Mouse (Mus musculus) liver, embryonic 15.5 days (tissue): ENCODE measurements around the gene Tbc1d17. TPM values are rescaled to one million over a fixed set of nuclear protein-coding genes. Genes with fewer than 3 reads are reported as not detected.
A peak's percentile ranks its signal among the peaks of the same experiment; 100 is the strongest.

Experiments
- ATAC-seq: fragments of 200-750 bp; cut with Nextera tagmentation; 2 replicates; pipeline ENCODE4 v1.8.0; 2017; ENCODE audit warnings: moderate number of reproducible peaks, mild to moderate bottlenecking, moderate library complexity; ENCODE audit not compliant: insufficient read depth
- H3K27ac ChIP-seq: fragments of 300-500 bp; sonication (generic); replicated peaks from 2 replicates; pipeline ENCODE4 v1.5.1; 2015; ENCODE audit warnings: mild to moderate bottlenecking, inconsistent platforms
- H3K27me3 ChIP-seq: fragments of 300-500 bp; sonication (generic); 2 replicates; pipeline ENCODE4 v1.6.1; 2015; ENCODE audit warnings: mild to moderate bottlenecking, inconsistent platforms
- H3K36me3 ChIP-seq: fragments of 300-500 bp; sonication (generic); replicated peaks from 2 replicates; pipeline ENCODE4 v1.6.1; 2015; ENCODE audit warnings: moderate library complexity, mild to moderate bottlenecking, inconsistent platforms
- H3K4me1 ChIP-seq: fragments of 300-500 bp; sonication (generic); replicated peaks from 2 replicates; pipeline ENCODE4 v1.6.1; 2015; ENCODE audit warnings: inconsistent platforms
- H3K4me2 ChIP-seq: fragments of 300-500 bp; sonication (generic); 2 replicates; pipeline ENCODE4 v1.6.1; 2015; ENCODE audit warnings: moderate library complexity, mild to moderate bottlenecking, inconsistent platforms
- H3K4me3 ChIP-seq: fragments of 300-500 bp; sonication (generic); replicated peaks from 2 replicates; pipeline ENCODE4 v1.5.1; 2015; ENCODE audit warnings: mild to moderate bottlenecking, inconsistent platforms
- H3K9ac ChIP-seq: fragments of 300-500 bp; sonication (generic); 2 replicates; pipeline ENCODE4 v1.6.1; 2015; ENCODE audit warnings: moderate library complexity, mild to moderate bottlenecking, inconsistent platforms
- H3K9me3 ChIP-seq: fragments of 300-500 bp; sonication (generic); replicated peaks from 2 replicates; pipeline ENCODE4 v1.6.1; 2016; ENCODE audit warnings: inconsistent platforms
- WGBS: fragments of 180-500 bp; shearing (Covaris S2); methylation state at CpG from one replicate; pipeline ENCODE4 v1.1.7; 2015; ENCODE audit warnings: mixed read lengths; ENCODE audit not compliant: insufficient replicate concordance; 5-methylcytosine and 5-hydroxymethylcytosine counted together
- polyA plus RNA-seq: library from polyadenylated mRNA; unstranded; fragments of >200 nt; fragmentation: Nextera tagmentation; extraction: Ambion mirVana; gene quantifications from 2 replicates; pipeline ENCODE4 v1.2.1, GENCODE M21; 2015

Tbc1d17 gene
- 26.1 and 29.4 TPM in 2 replicates for polyA plus RNA-seq

GRCm38 (mm10) chr7:44848561-44849415 lies at the start of gene Tbc1d17, which contains the start of gene Akt1s1:
Gene Tbc1d17, minus strand, starts transcription at chr7:44849079.
Gene Akt1s1, plus strand, starts transcription at chr7:44848991.
- H3K36me3 ChIP-seq: peaks cover 46% of the 10 kb centered on the region
- H3K27me3 ChIP-seq: no peaks in the 10 kb centered on the region
- peak within 1 kb of the TSS; percentile 70 for H3K9ac ChIP-seq
- WGBS: under 1% methylated on average over 54 of the region's 54 CpGs
- no peaks in the 10 kb centered on the region for H3K9me3 ChIP-seq
- peaks cover 47% of the 10 kb centered on the region for H3K4me1 ChIP-seq
- ATAC-seq: peak; percentile 82
- H3K4me2 ChIP-seq: peak within 1 kb of the TSS; percentile 98
- peak within 1 kb of the TSS; percentile 76 for H3K4me3 ChIP-seq
- peak within 1 kb of the TSS; percentile 98 for H3K27ac ChIP-seq

GRCm38 (mm10) chr7:44898607-44899006 lies 49.7 kb upstream of the Tbc1d17 start:
- Histone ChIP-seq H3K9ac (no peak overlapping the region), H3K4me2 (peak overlapping the region; percentile 33; the same call in 1 of the 2 replicates), H3K27me3 (no peaks in the 10 kb centered on the region), H3K36me3 (peaks cover 50% of the 10 kb centered on the region), H3K9me3 (no peaks in the 10 kb centered on the region), H3K27ac (peak overlapping the region; percentile 59), H3K4me3 (no peak overlapping the region), H3K4me1 (peaks cover 71% of the 10 kb centered on the region)
- peak; percentile 17; the same call in 1 of the 2 replicates for ATAC-seq
- WGBS: 44% methylated on average over 19 of the region's 19 CpGs

- Histone ChIP-seq H3K9ac (peak overlapping the region; percentile 59), H3K9me3 (no peaks in the 10 kb centered on the region), H3K4me2 (peak overlapping the region; percentile 82), H3K4me3 (peak overlapping the region; percentile 66), H3K27me3 (no peaks in the 10 kb centered on the region), H3K4me1 (peaks cover 78% of the 10 kb centered on the region), H3K36me3 (peaks cover 29% of the 10 kb centered on the region), H3K27ac (peak overlapping the region; percentile 72)
- 38% methylated on average over 10 of the region's 10 CpGs for WGBS
- no peak for ATAC-seq
Observed at GRCm38 (mm10) chr7:44896499-44896898, 47.6 kb upstream of the Tbc1d17 start.

- peak; percentile 16; the same call in 1 of the 2 replicates for ATAC-seq
- Histone ChIP-seq H3K4me1 (peaks cover 78% of the 10 kb centered on the region), H3K4me2 (peak within 1 kb of the TSS; percentile 82), H3K9ac (peak within 1 kb of the TSS; percentile 59), H3K4me3 (peak within 1 kb of the TSS; percentile 66), H3K27ac (peak within 1 kb of the TSS; percentile 72), H3K27me3 (no peaks in the 10 kb centered on the region), H3K36me3 (peaks cover 22% of the 10 kb centered on the region), H3K9me3 (no peaks in the 10 kb centered on the region)
- 2% methylated on average over 34 of the region's 34 CpGs for WGBS
Observed at GRCm38 (mm10) chr7:44895593-44896434, 46.9 kb upstream of the Tbc1d17 start, which contains the start of gene Fuz. Gene Fuz, plus strand, starts transcription at chr7:44896079.

GRCm38 (mm10) chr7:44895206-44895592 lies 46.3 kb upstream of the Tbc1d17 start:
- H3K27ac ChIP-seq: no peak overlapping the region
- no peak overlapping the region for H3K9ac ChIP-seq
- no peaks in the 10 kb centered on the region for H3K9me3 ChIP-seq
- H3K4me2 ChIP-seq: peak overlapping the region; percentile 82
- H3K4me3 ChIP-seq: peak overlapping the region; percentile 66
- H3K4me1 ChIP-seq: peaks cover 78% of the 10 kb centered on the region
- WGBS: 68% methylated on average over 7 of the region's 7 CpGs
- H3K36me3 ChIP-seq: peaks cover 18% of the 10 kb centered on the region
- no peaks in the 10 kb centered on the region for H3K27me3 ChIP-seq
- no peak for ATAC-seq

DNA sequence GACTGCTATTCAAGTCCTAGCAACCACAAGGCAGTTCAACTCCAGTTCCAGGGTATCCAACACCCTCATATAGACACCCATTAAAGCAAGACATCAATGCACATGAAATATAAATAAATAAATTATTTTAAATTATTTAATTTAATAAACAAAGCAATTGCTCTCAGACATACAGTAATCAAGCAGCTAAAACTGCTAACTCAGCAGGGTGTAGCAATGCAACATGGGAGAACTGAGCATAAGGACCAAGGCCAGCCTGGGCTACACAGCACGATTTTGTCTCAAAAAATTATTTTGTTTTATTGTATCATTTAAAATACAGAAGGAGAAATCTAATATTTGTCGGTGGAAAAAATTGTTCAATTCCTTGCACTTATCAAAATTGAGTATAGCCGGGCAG lies 45.3 kb upstream of the Tbc1d17 start:
- Histone ChIP-seq H3K4me1 (peaks cover 74% of the 10 kb centered on the region), H3K9ac (no peak overlapping the region), H3K27ac (no peak overlapping the region), H3K4me2 (no peak overlapping the region), H3K27me3 (no peaks in the 10 kb centered on the region), H3K9me3 (no peaks in the 10 kb centered on the region), H3K4me3 (no peak overlapping the region), H3K36me3 (peaks cover 9% of the 10 kb centered on the region)
- no peak for ATAC-seq
- 73% methylated on average over 3 of the region's 3 CpGs for WGBS

DNA sequence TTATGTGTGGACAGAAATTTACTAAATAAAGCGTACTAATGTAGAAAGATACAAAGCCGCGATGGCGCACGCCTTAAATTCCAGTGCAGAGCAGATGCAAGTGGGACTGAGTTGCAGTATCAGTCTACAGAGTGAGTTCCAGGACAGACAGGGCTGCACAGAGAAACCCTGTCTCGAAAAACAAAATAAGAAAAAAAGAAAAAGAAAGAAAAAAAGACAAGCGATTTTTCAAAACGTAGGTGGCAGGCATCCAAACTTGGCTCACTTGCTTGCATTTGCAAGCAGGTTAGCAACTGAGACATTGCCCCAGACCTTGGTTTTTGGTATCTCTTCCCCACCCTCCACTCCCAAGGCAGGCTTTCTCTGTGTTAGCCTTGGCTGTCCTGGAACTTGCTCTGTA lies 44.3 kb upstream of the Tbc1d17 start:
- Histone ChIP-seq H3K9me3 (no peaks in the 10 kb centered on the region), H3K27ac (0 out of 2 replicates have a peak overlapping the region, but pooled peaks have one; percentile 26), H3K36me3 (peaks cover 7% of the 10 kb centered on the region; the same call in 1 of the 2 replicates), H3K4me2 (peak overlapping the region; percentile 91), H3K4me1 (peaks cover 74% of the 10 kb centered on the region), H3K27me3 (no peaks in the 10 kb centered on the region), H3K9ac (no peak overlapping the region), H3K4me3 (peak overlapping the region; percentile 86)
- 52% methylated on average over 8 of the region's 8 CpGs for WGBS
- ATAC-seq: no peak

- H3K36me3 ChIP-seq: peaks cover 7% of the 10 kb centered on the region; the same call in 1 of the 2 replicates
- peak within 1 kb of the TSS; percentile 91 for H3K4me2 ChIP-seq
- H3K27me3 ChIP-seq: no peaks in the 10 kb centered on the region
- peak within 1 kb of the TSS; percentile 97 for H3K27ac ChIP-seq
- peak within 1 kb of the TSS; percentile 85 for H3K9ac ChIP-seq
- peaks cover 74% of the 10 kb centered on the region for H3K4me1 ChIP-seq
- WGBS: under 1% methylated on average over 56 of the region's 56 CpGs
- ATAC-seq: peak; percentile 72
- H3K9me3 ChIP-seq: no peaks in the 10 kb centered on the region
- peak within 1 kb of the TSS; percentile 86 for H3K4me3 ChIP-seq
Observed at GRCm38 (mm10) chr7:44892276-44892921, 43.5 kb upstream of the Tbc1d17 start, which contains the start of gene Med25. Gene Med25, minus strand, starts transcription at chr7:44892712.

- Histone ChIP-seq H3K4me3 (peak overlapping the region; percentile 86), H3K36me3 (peaks cover 9% of the 10 kb centered on the region; the same call in 1 of the 2 replicates), H3K27me3 (no peaks in the 10 kb centered on the region), H3K9me3 (no peaks in the 10 kb centered on the region), H3K27ac (peak overlapping the region; percentile 97), H3K4me2 (peak overlapping the region; percentile 91), H3K4me1 (peaks cover 72% of the 10 kb centered on the region), H3K9ac (peak overlapping the region; percentile 85)
- 0 out of 2 replicates have a peak, but pooled peaks have one; percentile 33 for ATAC-seq
- 18% methylated on average over 6 of the region's 6 CpGs for WGBS
Observed at GRCm38 (mm10) chr7:44891611-44892010, 42.7 kb upstream of the Tbc1d17 start.

DNA sequence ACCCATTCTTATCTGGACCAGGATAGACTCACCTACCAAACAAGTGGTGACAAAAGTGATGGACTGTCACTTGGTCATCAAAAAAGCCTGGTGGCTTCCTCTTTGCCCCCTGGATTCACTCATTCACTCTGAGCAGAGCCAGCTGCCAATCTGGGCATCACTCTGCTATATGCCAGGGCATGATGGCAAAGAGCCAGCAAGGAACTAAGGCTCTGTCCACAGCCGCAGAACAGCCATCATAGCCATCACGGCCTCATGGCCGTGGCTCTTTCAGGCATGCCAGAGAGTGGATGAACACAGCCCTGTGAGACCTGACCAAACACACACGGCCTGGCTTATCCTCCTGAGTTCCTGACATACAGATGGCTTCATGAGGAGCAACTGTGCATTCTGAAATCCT lies 41.9 kb upstream of the Tbc1d17 start:
- Histone ChIP-seq H3K27ac (peak overlapping the region; percentile 41; the same call in 1 of the 2 replicates), H3K4me3 (peak overlapping the region; percentile 86), H3K4me2 (peak overlapping the region; percentile 91), H3K27me3 (no peaks in the 10 kb centered on the region), H3K9ac (no peak overlapping the region), H3K4me1 (peaks cover 64% of the 10 kb centered on the region), H3K36me3 (peaks cover 11% of the 10 kb centered on the region; the same call in 1 of the 2 replicates), H3K9me3 (no peaks in the 10 kb centered on the region)
- 71% methylated on average over 4 of the region's 4 CpGs for WGBS
- ATAC-seq: no peak
